37 mouse cellular contexts compared by ENCODE assay signal in genomic region chr17:17871697-17872096, GRCm38 (mm10). TPM values are rescaled to one million over a fixed set of nuclear protein-coding genes. Genes with fewer than 3 reads are reported as not detected.
A peak's percentile ranks its signal among the peaks of the same experiment; 100 is the strongest.
DNase-seq lines count a peak whose midpoint lies in the region; ATAC-seq and TF ChIP-seq lines count a peak whose summit lies in the region.
"Had no signal": no experiment of that assay in that cellular context is flagged by ENCODE, and none has a peak within 500 bp of the region (broad histone marks: within the 10 kb centered on the region; RNA-seq: fewer than 3 reads in every experiment).

No protein-coding gene starts in this region.

- H3K4me2 ChIP-seq in forebrain, embryonic 11.5 days (ENCODE audit: low read depth, low read length, severe bottlenecking): no peak overlapping the region
- no peak overlapping the region for H3K4me2 ChIP-seq in midbrain, embryonic 11.5 days
- H3K4me2 ChIP-seq: hindbrain, embryonic 13.5 days; liver, embryonic 13.5 days; lung, embryonic 15.5 days; midbrain, embryonic 15.5 days; stomach, embryonic 15.5 days had no signal

- H3K9ac ChIP-seq in liver, adult 2 months (ENCODE audit: low read depth, low read length): no peak overlapping the region
- H3K9ac ChIP-seq in forebrain, embryonic 11.5 days (ENCODE audit: low read length): no peak overlapping the region
- H3K9ac ChIP-seq in midbrain, embryonic 11.5 days (ENCODE audit: low read length): no peak overlapping the region
- H3K9ac ChIP-seq: hindbrain, embryonic 13.5 days; liver, embryonic 13.5 days; lung, embryonic 15.5 days; midbrain, embryonic 15.5 days; stomach, embryonic 15.5 days had no signal

- peak; percentile 49 for DNase-seq in liver, adult 2 months (ENCODE audit: extremely low read depth, low read depth, low spot score)
- no peak for DNase-seq in liver
- DNase-seq in lung, postnatal 36 days: peak; percentile 24
- DNase-seq in lung, postnatal 14 days: no peak
- DNase-seq in forebrain, embryonic 11.5 days (ENCODE audit: low spot score): no peak
- DNase-seq in midbrain, embryonic 11.5 days (ENCODE audit: low spot score, missing footprints): no peak
- no peak for DNase-seq in adrenal gland, postnatal 14 days
- DNase-seq: adrenal gland, postnatal 36 days; cerebellum, adult 2 months; cerebellum, postnatal 25 days; gastrocnemius, postnatal 25 days; heart, adult 2 months; heart, postnatal 14 days; kidney, adult 9 months; kidney, postnatal 10 days; layer of hippocampus, adult 9-11 months; liver, embryonic 13.5 days; right cerebral cortex, postnatal 25 days; thymus, postnatal 14 days had no signal

- no peaks in the 10 kb centered on the region for H3K27me3 ChIP-seq in liver, adult 2 months (ENCODE audit: control insufficient read depth, insufficient read depth, low read length)
- H3K27me3 ChIP-seq in forebrain, embryonic 11.5 days (ENCODE audit: control insufficient read depth, insufficient read depth, low read length): no peaks in the 10 kb centered on the region
- H3K27me3 ChIP-seq in midbrain, embryonic 11.5 days (ENCODE audit: control insufficient read depth, insufficient read depth, low read length): no peaks in the 10 kb centered on the region
- H3K27me3 ChIP-seq: hindbrain, embryonic 13.5 days; liver, embryonic 13.5 days; lung, embryonic 15.5 days; midbrain, embryonic 15.5 days; stomach, embryonic 15.5 days had no signal

- no peaks in the 10 kb centered on the region; the same call in 1 of the 2 replicates for H3K9me3 ChIP-seq in forebrain, embryonic 11.5 days (ENCODE audit: control insufficient read depth, low read length)
- H3K9me3 ChIP-seq in midbrain, embryonic 11.5 days (ENCODE audit: control insufficient read depth, low read length): peaks cover 3% of the 10 kb centered on the region; the same call in 1 of the 2 replicates
- H3K9me3 ChIP-seq: liver, embryonic 13.5 days; midbrain, embryonic 15.5 days; stomach, embryonic 15.5 days had no signal

- no peaks in the 10 kb centered on the region for H3K36me3 ChIP-seq in liver, adult 2 months (ENCODE audit: control insufficient read depth, insufficient read depth, low read length)
- H3K36me3 ChIP-seq in forebrain, embryonic 11.5 days (ENCODE audit: control insufficient read depth, insufficient read depth, low read length): no peaks in the 10 kb centered on the region
- no peaks in the 10 kb centered on the region for H3K36me3 ChIP-seq in midbrain, embryonic 11.5 days (ENCODE audit: control insufficient read depth, insufficient read depth, low read length)
- H3K36me3 ChIP-seq: liver, embryonic 13.5 days; lung, embryonic 15.5 days; midbrain, embryonic 15.5 days; stomach, embryonic 15.5 days had no signal

- peaks cover 2% of the 10 kb centered on the region; the same call in 1 of the 2 replicates for H3K4me1 ChIP-seq in liver, adult 2 months (ENCODE audit: control insufficient read depth, insufficient read depth, low read length)
- no peaks in the 10 kb centered on the region for H3K4me1 ChIP-seq in forebrain, embryonic 11.5 days (replicated peaks; ENCODE audit: control insufficient read depth, insufficient read depth, low read length)
- H3K4me1 ChIP-seq in midbrain, embryonic 11.5 days (ENCODE audit: control insufficient read depth, insufficient read depth, low read length): no peaks in the 10 kb centered on the region
- H3K4me1 ChIP-seq: hindbrain, embryonic 13.5 days; liver, embryonic 13.5 days; lung, embryonic 15.5 days; midbrain, embryonic 15.5 days; stomach, embryonic 15.5 days had no signal

- no peak for TF ChIP-seq CTCF in liver, adult 2 months (IDR thresholded peaks at IDR 0.05; ENCODE audit: low read depth, low read length)

- WGBS in liver, adult 2 months: 66% methylated on average over 2 of the region's 2 CpGs
- WGBS in forebrain, embryonic 11.5 days: 86% methylated on average over 2 of the region's 2 CpGs
- WGBS in midbrain, embryonic 11.5 days: 95% methylated on average over 2 of the region's 2 CpGs

- no peaks in the 10 kb centered on the region for H3K79me2 ChIP-seq in liver, adult 2 months (ENCODE audit: control insufficient read depth, insufficient read depth, low read length)

- no peak overlapping the region for H3K4me3 ChIP-seq in liver, adult 2 months (ENCODE audit: insufficient read depth, low read depth, low read length)
- H3K4me3 ChIP-seq in forebrain, embryonic 11.5 days (ENCODE audit: low read depth, low read length): no peak overlapping the region
- H3K4me3 ChIP-seq in midbrain, embryonic 11.5 days (ENCODE audit: low read depth, low read length): no peak overlapping the region
- H3K4me3 ChIP-seq: heart, adult 2 months; hindbrain, embryonic 13.5 days; liver, embryonic 13.5 days; lung, embryonic 15.5 days; midbrain, embryonic 15.5 days; stomach, embryonic 15.5 days had no signal

- peak; percentile 56 for ATAC-seq in inflammation-experienced regulatory T-cells, adult 6 months
- no peak for ATAC-seq in forebrain, embryonic 11.5 days (replicated peaks; ENCODE audit: low FRiP score)
- no peak for ATAC-seq in midbrain, embryonic 11.5 days (ENCODE audit: low FRiP score)
- ATAC-seq: forebrain, embryonic 14.5 days; intestine, postnatal 0 days; midbrain, embryonic 15.5 days had no signal

- TF ChIP-seq POLR2A in liver, adult 2 months (IDR thresholded peaks at IDR 0.05; ENCODE audit: extremely low read depth, insufficient read depth, low read length): no peak

- H3K27ac ChIP-seq in liver, adult 2 months (replicated peaks; ENCODE audit: insufficient read depth, low read depth, low read length): no peak overlapping the region
- no peak overlapping the region for H3K27ac ChIP-seq in forebrain, embryonic 11.5 days (ENCODE audit: low read depth, low read length)
- no peak overlapping the region for H3K27ac ChIP-seq in midbrain, embryonic 11.5 days (ENCODE audit: low read depth, low read length)
- H3K27ac ChIP-seq: heart, adult 2 months; hindbrain, embryonic 13.5 days; liver, embryonic 13.5 days; lung, embryonic 15.5 days; midbrain, embryonic 15.5 days; stomach, embryonic 15.5 days had no signal

RNA-seq across cellular contexts. Expression of gene Fpr1, which starts 12.0 kb away (rescaled TPM):
- 6.3 and 8.5 TPM in 2 replicates for total RNA-seq in liver, adult 2 months (2014; rRNA removed)
- polyA plus RNA-seq in liver, adult 2 months (2012; rRNA removed): 1.9 and 4.7 TPM in 2 replicates
- under 1 TPM in 1 of 3 experiments, not detected in 2; 0.72 TPM for polyA plus RNA-seq in inflammation-experienced regulatory T-cells, adult 6 months (2017; shearing (Covaris generic))
- 0.20 TPM in 1 of 2 replicates, not detected in the other for polyA plus RNA-seq in forebrain, embryonic 11.5 days (2014; fragmentation: Nextera tagmentation; extraction: Ambion mirVana)
- polyA plus RNA-seq in midbrain, embryonic 11.5 days (2014; fragmentation: Nextera tagmentation; extraction: Ambion mirVana): not detected in 2 replicates
- total RNA-seq in adrenal gland, postnatal 14 days (2021): 0.33 TPM in 1 of 2 replicates, not detected in the other
- total RNA-seq: adrenal gland, adult 18-20 months; adrenal gland, postnatal 36 days; gastrocnemius, adult 18-20 months; gastrocnemius, postnatal 25 days; heart, adult 2 months; heart, postnatal 14 days; left cerebral cortex, postnatal 10 days had no signal
- polyA plus RNA-seq: cerebellum, adult 2 months; forebrain, embryonic 14.5 days; frontal cortex, adult 2 months; hindbrain, embryonic 13.5 days; limb, embryonic 11.5 days; neural tube, embryonic 11.5 days had no signal

RNA-seq across cellular contexts. Expression of gene Fpr2, which starts 15.9 kb away (rescaled TPM):
- 2.3 and 2.7 TPM in 2 replicates for total RNA-seq in liver, adult 2 months (2014; rRNA removed)
- 0.49 and 0.98 TPM in 2 replicates for polyA plus RNA-seq in liver, adult 2 months (2012; rRNA removed)
- under 1 TPM in 2 of 3 experiments, not detected in 1; 0.34 to 0.64 TPM for polyA plus RNA-seq in inflammation-experienced regulatory T-cells, adult 6 months (2017; shearing (Covaris generic))
- not detected in 2 replicates for polyA plus RNA-seq in forebrain, embryonic 11.5 days (2014; fragmentation: Nextera tagmentation; extraction: Ambion mirVana)
- polyA plus RNA-seq in midbrain, embryonic 11.5 days (2014; fragmentation: Nextera tagmentation; extraction: Ambion mirVana): not detected in 2 replicates
- not detected in 2 replicates for total RNA-seq in adrenal gland, postnatal 14 days (2021)
- total RNA-seq: adrenal gland, adult 18-20 months; adrenal gland, postnatal 36 days; gastrocnemius, adult 18-20 months; gastrocnemius, postnatal 25 days; left cerebral cortex, postnatal 10 days had no signal
- polyA plus RNA-seq: embryonic facial prominence, embryonic 11.5 days; forebrain, embryonic 14.5 days; hindbrain, embryonic 13.5 days; intestine, postnatal 0 days; limb, embryonic 11.5 days; midbrain, embryonic 15.5 days; neural tube, embryonic 11.5 days had no signal

RNA-seq across cellular contexts. Expression of gene Fpr3, which starts 16.0 kb away (rescaled TPM):
- not detected in 2 replicates for total RNA-seq in liver, adult 2 months (2014; rRNA removed)
- not detected in 2 replicates for polyA plus RNA-seq in liver, adult 2 months (2012; rRNA removed)
- polyA plus RNA-seq in inflammation-experienced regulatory T-cells, adult 6 months (2017; shearing (Covaris generic)): not detected
- polyA plus RNA-seq in forebrain, embryonic 11.5 days (2014; fragmentation: Nextera tagmentation; extraction: Ambion mirVana): not detected in 2 replicates
- not detected in 2 replicates for polyA plus RNA-seq in midbrain, embryonic 11.5 days (2014; fragmentation: Nextera tagmentation; extraction: Ambion mirVana)
- not detected in 2 replicates for total RNA-seq in adrenal gland, postnatal 14 days (2021)
- total RNA-seq: adrenal gland, adult 18-20 months; adrenal gland, postnatal 36 days; gastrocnemius, adult 18-20 months; gastrocnemius, postnatal 25 days; heart, adult 2 months; heart, postnatal 14 days; left cerebral cortex, postnatal 10 days; neutrophil, adult 5-6 weeks had no signal
- polyA plus RNA-seq: cerebellum, adult 2 months; embryonic facial prominence, embryonic 11.5 days; forebrain, embryonic 14.5 days; frontal cortex, adult 2 months; heart, adult 2 months; heart, embryonic 14.5 days; hindbrain, embryonic 13.5 days; intestine, postnatal 0 days; large intestine, adult 2 months; limb, embryonic 11.5 days; liver, embryonic 13.5 days; lung, embryonic 15.5 days; midbrain, embryonic 15.5 days; neural tube, embryonic 11.5 days; stomach, embryonic 15.5 days; urinary bladder, adult 2 months had no signal

RNA-seq across cellular contexts. Expression of gene Has1, which starts 16.7 kb away (rescaled TPM):
- total RNA-seq in liver, adult 2 months (2014; rRNA removed): not detected in 2 replicates
- not detected in 2 replicates for polyA plus RNA-seq in liver, adult 2 months (2012; rRNA removed)
- under 1 TPM in 1 of 3 experiments, not detected in 2; 0.12 TPM for polyA plus RNA-seq in inflammation-experienced regulatory T-cells, adult 6 months (2017; shearing (Covaris generic))
- polyA plus RNA-seq in forebrain, embryonic 11.5 days (2014; fragmentation: Nextera tagmentation; extraction: Ambion mirVana): 1.3 and 1.5 TPM in 2 replicates
- polyA plus RNA-seq in midbrain, embryonic 11.5 days (2014; fragmentation: Nextera tagmentation; extraction: Ambion mirVana): 0.38 and 0.87 TPM in 2 replicates
- not detected in 2 replicates for total RNA-seq in adrenal gland, postnatal 14 days (2021)
- total RNA-seq: neutrophil, adult 5-6 weeks had no signal

RNA-seq across cellular contexts. Expression of gene Spaca6, which starts 44.7 kb away (rescaled TPM):
- total RNA-seq in liver, adult 2 months (2014; rRNA removed): 2.9 and 3.1 TPM in 2 replicates
- 1.9 and 6.5 TPM in 2 replicates for polyA plus RNA-seq in liver, adult 2 months (2012; rRNA removed)
- polyA plus RNA-seq in inflammation-experienced regulatory T-cells, adult 6 months (2017; shearing (Covaris generic)): 10 to 100 TPM in 2 of 3 experiments, 1 to 10 TPM in 1; 2.4 to 13.5 (median 12.6) TPM
- polyA plus RNA-seq in forebrain, embryonic 11.5 days (2014; fragmentation: Nextera tagmentation; extraction: Ambion mirVana): 38.3 and 43.0 TPM in 2 replicates
- 16.1 and 16.4 TPM in 2 replicates for polyA plus RNA-seq in midbrain, embryonic 11.5 days (2014; fragmentation: Nextera tagmentation; extraction: Ambion mirVana)
- 51.1 and 70.1 TPM in 2 replicates for total RNA-seq in adrenal gland, postnatal 14 days (2021)

Comparison
In these comparisons a context has a peak if more than half of its experiments do, and no peak if none do; other contexts are left out.
1. DNase-seq: peak in liver, adult 2 months (single experiment) and lung, postnatal 36 days (single experiment); none in liver (single experiment), lung, postnatal 14 days (single experiment), forebrain, embryonic 11.5 days (single experiment), midbrain, embryonic 11.5 days (single experiment) and adrenal gland, postnatal 14 days (single experiment).